Comparison of ENCODE assay signal across 14 mouse cellular contexts in the genomic region with DNA sequence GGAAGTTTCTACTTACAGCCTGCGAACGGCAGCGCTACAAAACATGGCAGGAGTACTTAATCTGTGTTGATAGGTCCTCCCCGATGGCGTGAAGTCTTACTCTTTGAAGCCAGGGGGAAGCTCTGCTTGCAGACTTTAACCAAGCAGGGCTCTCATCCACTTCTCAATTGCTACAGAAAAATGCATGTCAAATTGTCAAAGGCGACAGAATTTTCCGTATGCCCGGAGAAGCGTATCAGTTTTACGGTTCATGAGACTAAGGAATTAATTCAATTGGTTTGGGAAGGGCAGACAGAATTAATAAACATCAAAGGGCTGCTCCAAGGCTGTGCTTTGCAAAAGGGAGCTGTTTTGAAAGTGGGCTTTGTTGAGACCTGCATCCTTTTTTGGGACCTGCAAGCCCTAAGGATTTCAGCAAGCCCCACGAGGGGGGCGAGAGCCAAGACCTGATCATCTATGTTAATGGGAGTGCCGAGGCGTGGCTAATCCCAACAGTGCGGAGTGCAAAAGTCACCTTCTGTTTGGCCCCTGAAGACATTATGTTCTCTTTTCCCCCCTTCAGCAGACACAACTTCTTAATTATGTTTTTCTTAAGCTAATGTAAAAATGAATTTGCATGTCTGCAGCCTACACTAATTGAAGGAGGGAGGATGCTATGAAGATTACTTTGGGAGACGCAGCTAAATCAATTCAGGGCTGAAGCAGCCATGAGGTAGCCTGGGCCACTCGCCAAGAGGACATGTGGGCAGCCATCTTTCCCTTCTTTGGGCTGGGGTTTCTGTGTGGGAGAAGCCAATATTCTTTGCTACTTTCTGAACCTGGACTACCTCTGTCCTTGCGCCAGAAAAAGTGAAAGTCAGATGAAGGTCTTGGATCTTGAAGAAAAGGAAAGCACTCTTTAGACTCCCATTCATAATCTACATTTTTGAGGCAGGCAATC.
A peak's percentile ranks its signal among the peaks of the same experiment; 100 is the strongest.
DNase-seq lines count a peak whose midpoint lies in the region; ATAC-seq lines count a peak whose summit lies in the region.
"Had no signal": no experiment of that assay in that cellular context is flagged by ENCODE, and none has a peak within 500 bp of the region (broad histone marks: within the 10 kb centered on the region; RNA-seq: fewer than 3 reads in every experiment).

No protein-coding gene starts in this region.

- H3K4me2 ChIP-seq in forebrain, embryonic 15.5 days (replicated peaks) = no peak overlapping the region
- H3K4me2 ChIP-seq: limb, embryonic 15.5 days; lung, embryonic 15.5 days had no signal

- H3K27me3 ChIP-seq in forebrain, embryonic 10.5 days (ENCODE audit: poor library complexity, severe bottlenecking) = no peaks in the 10 kb centered on the region
- no peaks in the 10 kb centered on the region for H3K27me3 ChIP-seq in forebrain, embryonic 15.5 days
- peaks cover 6% of the 10 kb centered on the region; the same call in 1 of the 2 replicates for H3K27me3 ChIP-seq in midbrain, embryonic 10.5 days (ENCODE audit: low read depth, poor library complexity, severe bottlenecking)
- H3K27me3 ChIP-seq: limb, embryonic 15.5 days; lung, embryonic 15.5 days had no signal

- H3K4me1 ChIP-seq in forebrain, embryonic 10.5 days = no peaks in the 10 kb centered on the region
- H3K4me1 ChIP-seq in forebrain, embryonic 15.5 days = no peaks in the 10 kb centered on the region
- H3K4me1 ChIP-seq in midbrain, embryonic 10.5 days = peaks cover 7% of the 10 kb centered on the region; the same call in 1 of the 2 replicates
- H3K4me1 ChIP-seq: limb, embryonic 15.5 days; lung, embryonic 15.5 days had no signal

- no peak overlapping the region for H3K9ac ChIP-seq in forebrain, embryonic 15.5 days (replicated peaks)
- H3K9ac ChIP-seq: limb, embryonic 15.5 days; lung, embryonic 15.5 days had no signal

- DNase-seq in forebrain, embryonic 10.5 days (ENCODE audit: extremely low spot score, low spot score) = peak; percentile 19
- DNase-seq in right cerebral cortex, postnatal 4 days = peak; percentile 46
- DNase-seq in right cerebral cortex, adult 2 months (ENCODE audit: low spot score in 2 of 2) = no peak
- DNase-seq in midbrain, embryonic 10.5 days (ENCODE audit: low spot score) = peak; percentile 41
- no peak for DNase-seq in testis, postnatal 14 days (ENCODE audit: low spot score)
- no peak for DNase-seq in kidney, postnatal 14 days
- DNase-seq in gastrocnemius, adult 8-10 months (ENCODE audit: low spot score in 2 of 2) = no peak
- DNase-seq: adrenal gland, postnatal 36 days; B cell, adult 2 months; kidney, postnatal 25 days had no signal

- no peaks in the 10 kb centered on the region for H3K36me3 ChIP-seq in forebrain, embryonic 10.5 days (replicated peaks)
- H3K36me3 ChIP-seq in forebrain, embryonic 15.5 days = no peaks in the 10 kb centered on the region
- no peaks in the 10 kb centered on the region for H3K36me3 ChIP-seq in midbrain, embryonic 10.5 days
- H3K36me3 ChIP-seq: limb, embryonic 15.5 days; lung, embryonic 15.5 days had no signal

- no peak for ATAC-seq in forebrain, embryonic 15.5 days (replicated peaks)
- ATAC-seq: intestine, embryonic 16.5 days had no signal

- H3K4me3 ChIP-seq in forebrain, embryonic 10.5 days = no peak overlapping the region
- H3K4me3 ChIP-seq in forebrain, embryonic 15.5 days = no peak overlapping the region
- no peak overlapping the region for H3K4me3 ChIP-seq in midbrain, embryonic 10.5 days
- H3K4me3 ChIP-seq: limb, embryonic 15.5 days; lung, embryonic 15.5 days had no signal

- H3K9me3 ChIP-seq in forebrain, embryonic 10.5 days = no peaks in the 10 kb centered on the region; the same call in 1 of the 2 replicates
- H3K9me3 ChIP-seq in forebrain, embryonic 15.5 days = 0 out of 2 replicates have a peak, but pooled peaks cover 3% of the 10 kb centered on the region
- peaks cover 5% of the 10 kb centered on the region for H3K9me3 ChIP-seq in midbrain, embryonic 10.5 days (replicated peaks)
- H3K9me3 ChIP-seq: limb, embryonic 15.5 days; lung, embryonic 15.5 days had no signal

- no peak overlapping the region for H3K27ac ChIP-seq in forebrain, embryonic 10.5 days
- H3K27ac ChIP-seq in forebrain, embryonic 15.5 days (replicated peaks) = no peak overlapping the region
- no peak overlapping the region for H3K27ac ChIP-seq in midbrain, embryonic 10.5 days (replicated peaks)
- H3K27ac ChIP-seq: limb, embryonic 15.5 days; lung, embryonic 15.5 days had no signal

- 63% methylated on average over 18 of the region's 18 CpGs for WGBS in forebrain, embryonic 10.5 days
- 59% methylated on average over 18 of the region's 18 CpGs for WGBS in forebrain, embryonic 15.5 days
- 56% methylated on average over 18 of the region's 18 CpGs for WGBS in midbrain, embryonic 10.5 days

Comparison
In these comparisons a context has a peak if more than half of its experiments do, and no peak if none do; other contexts are left out.
1. DNase-seq: peak in forebrain, embryonic 10.5 days (single experiment), right cerebral cortex, postnatal 4 days (single experiment) and midbrain, embryonic 10.5 days (single experiment); none in right cerebral cortex, adult 2 months (0 of 2), testis, postnatal 14 days (single experiment), kidney, postnatal 14 days (single experiment) and gastrocnemius, adult 8-10 months (0 of 2).